Mouse (Mus musculus) ES-E14 (cell line): ENCODE data around the gene Katnb1. TPM values are rescaled to one million over a fixed set of nuclear protein-coding genes. Genes with fewer than 3 reads are reported as not detected.

Experiments used
- DNase-seq: peaks from one replicate; pipeline ENCODE4 v3.0.0-alpha.2; 2013; ENCODE audit warnings: low read depth, low spot score
- H3K27ac ChIP-seq: 2 replicates; pipeline ENCODE4 v1.5.1; 2012; ENCODE audit warnings: low read depth, mild to moderate bottlenecking, low read length, moderate library complexity, mixed read lengths; ENCODE audit not compliant: poor library complexity, insufficient read depth, severe bottlenecking
- H3K36me3 ChIP-seq: 2 replicates; pipeline ENCODE4 v1.6.1; 2012; ENCODE audit warnings: mild to moderate bottlenecking, low read length, moderate library complexity, mixed read lengths; ENCODE audit not compliant: control insufficient read depth, poor library complexity, insufficient read depth, severe bottlenecking
- H3K4me1 ChIP-seq, 2 experiments: fragments of 150-350 bp in 1 of 2; sonication (generic) in 1 of 2; 2 replicates each; pipeline ENCODE4 v1.6.1; 2012; ENCODE audit warnings: low read length in 2 of 2, mild to moderate bottlenecking in 1 of 2, mixed read lengths in 1 of 2; ENCODE audit not compliant: control insufficient read depth in 2 of 2, insufficient read depth in 2 of 2, poor library complexity in 1 of 2
- H3K4me3 ChIP-seq, 2 experiments: fragments of 150-350 bp in 1 of 2; sonication (generic) in 1 of 2; 2 replicates each; pipeline ENCODE4 v1.5.1; 2012; ENCODE audit warnings: low read length in 2 of 2, low read depth in 1 of 2, mild to moderate bottlenecking in 1 of 2, mixed read lengths in 1 of 2; ENCODE audit not compliant: insufficient read depth in 1 of 2, poor library complexity in 1 of 2, severe bottlenecking in 1 of 2
- H3K9ac ChIP-seq: 2 replicates; pipeline ENCODE4 v1.6.1; 2012; ENCODE audit warnings: low read depth, mild to moderate bottlenecking, low read length, mixed read lengths; ENCODE audit not compliant: poor library complexity, insufficient read depth, severe bottlenecking
- H3K9me3 ChIP-seq: fragments of 150-350 bp; sonication (generic); 2 replicates; pipeline ENCODE4 v1.6.1; 2012; ENCODE audit warnings: low read depth, mild to moderate bottlenecking, low read length; ENCODE audit not compliant: control insufficient read depth, insufficient read depth
- CHD2 ChIP-seq: IDR thresholded peaks from 2 replicates; pipeline ENCODE4 v1.6.1; 2014; ENCODE audit warnings: mild to moderate bottlenecking, low read depth, low read length, inconsistent platforms
- HCFC1 ChIP-seq: IDR thresholded peaks from 2 replicates; pipeline ENCODE4 v1.6.1; 2012; ENCODE audit warnings: low read length, inconsistent platforms, borderline replicate concordance; ENCODE audit not compliant: insufficient read depth
- MAFK ChIP-seq: IDR thresholded peaks from 2 replicates; pipeline ENCODE4 v1.6.1; 2014; ENCODE audit warnings: mild to moderate bottlenecking, low read depth, low read length, inconsistent platforms; ENCODE audit not compliant: insufficient read depth
- ZC3H11A ChIP-seq: IDR thresholded peaks from 2 replicates; pipeline ENCODE4 v1.6.1; 2012; ENCODE audit warnings: low read depth, mild to moderate bottlenecking, inconsistent platforms, low read length, borderline replicate concordance
- ZNF384 ChIP-seq: IDR thresholded peaks from 2 replicates; pipeline ENCODE4 v1.6.1; 2012; ENCODE audit warnings: low read depth, low read length, inconsistent platforms
- in situ Hi-C, 2 experiments: fragments of 600-800 bp; cut with MboI; formaldehyde crosslinking; loops; one replicate each; pipeline ENCODE4 v1.15.1; 2025; ENCODE audit warnings: low sequenced_read_pairs in 2 of 2, inconsistent platforms in 1 of 2; ENCODE audit not compliant: unreplicated experiment in 2 of 2
- total RNA-seq: library from RNA; depleted of rRNA; stranded (reverse); fragments of 300-350 nt; gene quantifications from 2 replicates; pipeline ENCODE4 v1.2.3, GENCODE M21; 2012; rRNA removed

Gene Katnb1
- total RNA-seq, 1 experiment: 23.5 TPM

- Histone ChIP-seq H3K4me3 (no peak overlapping the region), H3K9me3 (no peaks in the 10 kb centered on the region), H3K36me3 (no peaks in the 10 kb centered on the region)
Observed at GRCm38 (mm10) chr8:95146846-95147245, 65.9 kb downstream of the Katnb1 start.

DNA sequence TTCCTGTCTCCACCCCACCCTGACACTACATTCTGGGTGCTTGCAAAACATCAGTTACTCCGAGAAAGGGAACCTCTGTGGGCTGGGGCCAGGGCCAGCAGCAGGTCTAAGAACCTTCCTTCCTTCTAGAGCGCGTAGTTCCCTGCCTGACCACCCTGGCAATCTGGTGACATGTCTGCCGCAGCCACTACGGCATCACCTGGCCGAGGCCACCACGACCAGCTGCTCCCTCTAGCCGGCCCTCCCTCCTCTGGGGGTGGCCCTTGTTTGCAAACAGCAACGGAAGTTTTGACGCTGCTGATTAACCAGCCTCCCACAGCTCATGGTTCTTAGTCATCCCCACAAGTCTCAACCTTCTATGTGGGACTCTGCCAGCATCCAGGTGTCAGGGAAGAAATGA, 68.4 kb downstream of the Katnb1 start:
- Histone ChIP-seq H3K27ac (no peak overlapping the region), H3K9me3 (no peaks in the 10 kb centered on the region), H3K36me3 (no peaks in the 10 kb centered on the region), H3K9ac (no peak overlapping the region), H3K4me1 (peaks cover 4 to 16% of the 10 kb centered on the region in 2 experiments; a peak in 3 of 4 replicates), H3K4me3 (no peak overlapping the region)
- no peak for TF ChIP-seq ZNF384
- no peak for TF ChIP-seq MAFK
- TF ChIP-seq HCFC1: no peak
- TF ChIP-seq ZC3H11A: no peak
- no peak for TF ChIP-seq CHD2
- in situ Hi-C loops: no loop called here
- DNase-seq: no peak

More at GRCm38 (mm10) chr8:95146846-95147245, 65.9 kb downstream of the Katnb1 start:
- in situ Hi-C loops: no loop called here
- Histone ChIP-seq H3K9ac (no peak overlapping the region), H3K27ac (no peak overlapping the region), H3K4me1 (peaks cover 13 to 29% of the 10 kb centered on the region in 2 experiments; a peak in 3 of 4 replicates)
- DNase-seq: no peak
- TF ChIP-seq CHD2 (no peak), HCFC1 (no peak), MAFK (no peak), ZNF384 (no peak), ZC3H11A (no peak)

- Histone ChIP-seq H3K4me3 (no peak overlapping the region), H3K36me3 (no peaks in the 10 kb centered on the region), H3K9ac (no peak overlapping the region), H3K4me1 (peaks cover 0 to 9% of the 10 kb centered on the region in 2 experiments; a peak in 1 of 4 replicates), H3K27ac (no peak overlapping the region), H3K9me3 (no peaks in the 10 kb centered on the region)
- TF ChIP-seq ZC3H11A (no peak), HCFC1 (no peak), CHD2 (no peak), ZNF384 (no peak), MAFK (no peak)
- in situ Hi-C loops: no loop called here
- no peak for DNase-seq
Observed at GRCm38 (mm10) chr8:95150608-95151007, 69.6 kb downstream of the Katnb1 start.

Other genes with a start within 250 kb of the Katnb1 start
- gene Coq9, start 242.9 kb upstream of the Katnb1 start, total RNA-seq: 42.9 and 47.1 TPM in 2 replicates
- gene Ciapin1, start 242.8 kb upstream of the Katnb1 start, total RNA-seq: 98.5 and 134 TPM in 2 replicates
- gene Polr2c, start 223.7 kb upstream of the Katnb1 start, total RNA-seq: 88.7 and 119 TPM in 2 replicates
- gene Dok4, start 204.9 kb upstream of the Katnb1 start, total RNA-seq: 4.3 and 4.9 TPM in 2 replicates
- 10.7 and 11.0 TPM in 2 replicates for gene Ccdc102a, start 163.1 kb upstream of the Katnb1 start, total RNA-seq
- 1.1 and 2.2 TPM in 2 replicates for gene Adgrg5, start 157.5 kb upstream of the Katnb1 start, total RNA-seq
- 5.4 and 5.7 TPM in 2 replicates for gene Adgrg1, start 106.4 kb upstream of the Katnb1 start, total RNA-seq
- 0.36 TPM in 1 of 2 replicates, not detected in the other for gene Adgrg3, start 63.5 kb upstream of the Katnb1 start, total RNA-seq
- 0.94 and 1.1 TPM in 2 replicates for gene Drc7, start 26.1 kb upstream of the Katnb1 start, total RNA-seq
- 34.6 and 45.6 TPM in 2 replicates for gene Kifc3, start 121.6 kb downstream of the Katnb1 start, total RNA-seq
- 1.1 and 1.5 TPM in 2 replicates for gene Cngb1, start 225.4 kb downstream of the Katnb1 start, total RNA-seq
- 0.45 and 0.95 TPM in 2 replicates for gene Tepp, start 229.4 kb downstream of the Katnb1 start, total RNA-seq